Mouse (Mus musculus): Measurements from ENCODE around the gene Flrt2. TPM values are rescaled to one million over a fixed set of nuclear protein-coding genes. Genes with fewer than 3 reads are reported as not detected.

Gene Flrt2
- total RNA-seq, 2 experiments from 2014 or later, result 11.8 to 18.0 TPM

GRCm38 (mm10) chr12:95705006-95705405 lies 13.0 kb downstream of the Flrt2 start:
- intact Hi-C loops (cut with DNase I), result no loop called here

GRCm38 (mm10) chr12:95723265-95723664 lies 31.2 kb downstream of the Flrt2 start:
- DNase-seq, result no peak
- intact Hi-C loops (cut with DNase I), result no loop called here

More at GRCm38 (mm10) chr12:95705006-95705405, 13.0 kb downstream of the Flrt2 start:
- DNase-seq, result no peak

- DNase-seq, result no peak
- intact Hi-C loops (cut with DNase I), result no loop called here
Measured at GRCm38 (mm10) chr12:95734075-95734474, 42.0 kb downstream of the Flrt2 start.

GRCm38 (mm10) chr12:95737571-95737970 lies 45.5 kb downstream of the Flrt2 start:
- peak in 1 of 2 experiments; percentile 18 for DNase-seq
- intact Hi-C loops (cut with DNase I), result no loop called here

GRCm38 (mm10) chr12:95738031-95738430 lies 46.0 kb downstream of the Flrt2 start:
- intact Hi-C loops (cut with DNase I), result no loop called here
- DNase-seq, result peak; percentile 14 to 21

GRCm38 (mm10) chr12:95738491-95739135 lies 46.6 kb downstream of the Flrt2 start:
- DNase-seq, result no peak
- intact Hi-C loops (cut with DNase I), result no loop called here

GRCm38 (mm10) chr12:95739739-95740138 lies 47.7 kb downstream of the Flrt2 start:
- no peak for DNase-seq
- intact Hi-C loops (cut with DNase I), result no loop called here

- intact Hi-C loops (cut with DNase I), result no loop called here
- no peak for DNase-seq
Measured at GRCm38 (mm10) chr12:95741296-95741695, 49.3 kb downstream of the Flrt2 start.

- peak in 1 of 2 experiments; percentile 7 for DNase-seq
- intact Hi-C loops (cut with DNase I), result no loop called here
Measured at GRCm38 (mm10) chr12:95744307-95744706, 52.3 kb downstream of the Flrt2 start.

GRCm38 (mm10) chr12:95746856-95747579 lies 55.0 kb downstream of the Flrt2 start:
- peak; percentile 26 to 43 for DNase-seq

GRCm38 (mm10) chr12:95748760-95749159 lies 56.7 kb downstream of the Flrt2 start:
- intact Hi-C loops (cut with DNase I), result no loop called here

More at GRCm38 (mm10) chr12:95746856-95747579, 55.0 kb downstream of the Flrt2 start:
- intact Hi-C loops (cut with DNase I), result no loop called here

GRCm38 (mm10) chr12:95749248-95749647 lies 57.2 kb downstream of the Flrt2 start:
- intact Hi-C loops (cut with DNase I), result no loop called here
- DNase-seq, result no peak

More at GRCm38 (mm10) chr12:95748760-95749159, 56.7 kb downstream of the Flrt2 start:
- no peak for DNase-seq

GRCm38 (mm10) chr12:95759212-95759746 lies 67.3 kb downstream of the Flrt2 start:
- intact Hi-C loops (cut with DNase I), result no loop called here
- DNase-seq, result no peak

GRCm38 (mm10) chr12:95765255-95765654 lies 73.2 kb downstream of the Flrt2 start:
- intact Hi-C loops (cut with DNase I), result no loop called here
- DNase-seq, result no peak

- intact Hi-C loops (cut with DNase I), result no loop called here
- DNase-seq, result no peak
Measured at GRCm38 (mm10) chr12:95769041-95769440, 77.0 kb downstream of the Flrt2 start.

GRCm38 (mm10) chr12:95770251-95770650 lies 78.2 kb downstream of the Flrt2 start:
- DNase-seq, result no peak
- intact Hi-C loops (cut with DNase I), result no loop called here

- DNase-seq, result no peak
- intact Hi-C loops (cut with DNase I), result no loop called here
Measured at GRCm38 (mm10) chr12:95790146-95790545, 98.1 kb downstream of the Flrt2 start.

- intact Hi-C loops (cut with DNase I), result no loop called here
- DNase-seq, result no peak
Measured at GRCm38 (mm10) chr12:95816660-95817059, 124.6 kb downstream of the Flrt2 start.
